Mouse (Mus musculus) midbrain, postnatal 0 days (tissue): ENCODE results near the gene Atg16l2. TPM values are rescaled to one million over a fixed set of nuclear protein-coding genes. Genes with fewer than 3 reads are reported as not detected.

Experiments used
- ATAC-seq: fragments of 200-750 bp; cut with Nextera tagmentation; 2 replicates; pipeline ENCODE4 v1.8.0; 2017; ENCODE audit warnings: moderate number of reproducible peaks, mild to moderate bottlenecking, moderate TSS enrichment, moderate library complexity; ENCODE audit not compliant: low FRiP score
- DNase-seq: peaks from one replicate; pipeline ENCODE4 v3.0.0-alpha.2; 2015; ENCODE audit warnings: low spot score
- H3K27ac ChIP-seq: fragments of 300-500 bp; sonication (generic); 2 replicates; pipeline ENCODE4 v1.5.1; 2014; ENCODE audit warnings: low read depth, mild to moderate bottlenecking, low read length, mixed read lengths
- H3K27me3 ChIP-seq: fragments of 300-500 bp; sonication (generic); 2 replicates; pipeline ENCODE4 v1.6.1; 2014; ENCODE audit warnings: low read length, control low read depth, mixed read lengths; ENCODE audit not compliant: insufficient read depth
- H3K36me3 ChIP-seq: fragments of 300-500 bp; sonication (generic); 2 replicates; pipeline ENCODE4 v1.6.1; 2014; ENCODE audit warnings: low read length, control low read depth, mixed read lengths; ENCODE audit not compliant: insufficient read depth
- H3K4me1 ChIP-seq: fragments of 300-500 bp; sonication (generic); 2 replicates; pipeline ENCODE4 v1.6.1; 2014; ENCODE audit warnings: mild to moderate bottlenecking, control low read depth, antibody characterized with exemption, low read length, mixed read lengths; ENCODE audit not compliant: insufficient read depth
- H3K4me2 ChIP-seq: fragments of 300-500 bp; sonication (generic); 2 replicates; pipeline ENCODE4 v1.6.1; 2014; ENCODE audit warnings: low read depth, mild to moderate bottlenecking, low read length, mixed read lengths; ENCODE audit not compliant: poor library complexity, severe bottlenecking
- H3K4me3 ChIP-seq: fragments of 300-500 bp; sonication (generic); 2 replicates; pipeline ENCODE4 v1.5.1; 2014; ENCODE audit warnings: low read depth, mild to moderate bottlenecking, low read length, moderate library complexity
- H3K9ac ChIP-seq: fragments of 300-500 bp; sonication (generic); replicated peaks from 2 replicates; pipeline ENCODE4 v1.6.1; 2014; ENCODE audit warnings: mild to moderate bottlenecking, low read length, moderate library complexity, mixed read lengths; ENCODE audit not compliant: poor library complexity, severe bottlenecking
- H3K9me3 ChIP-seq: fragments of 300-500 bp; sonication (generic); 2 replicates; pipeline ENCODE4 v1.6.1; 2016; ENCODE audit warnings: low read length, control low read depth
- CTCF ChIP-seq: IDR thresholded peaks from 2 replicates; pipeline ENCODE4 v1.5.1; 2016; ENCODE audit warnings: antibody characterized with exemption, mild to moderate bottlenecking
- WGBS: fragments of 180-500 bp; shearing (Covaris S2); extraction: QIAGEN DNeasy Blood & Tissue Kit; methylation state at CpG from one replicate; pipeline ENCODE4 v1.1.7; 2014; 5-methylcytosine and 5-hydroxymethylcytosine counted together
- polyA plus RNA-seq: library from polyadenylated mRNA; unstranded; fragments of >200 nt; fragmentation: Nextera tagmentation; extraction: Ambion mirVana; gene quantifications from 2 replicates; pipeline ENCODE4 v1.2.1, GENCODE M21; 2015
- total RNA-seq: library from RNA; depleted of rRNA; stranded (reverse); fragments of >200 nt; gene quantifications from 2 replicates; pipeline ENCODE4 v1.2.3, GENCODE M21; 2014; rRNA removed

Gene Atg16l2
- total and polyA plus RNA-seq, 2 experiments from 2014 or later, result 17.0 to 22.4 TPM

- no peak overlapping the region for H3K4me2 ChIP-seq
- peak; percentile 50 for DNase-seq
Measured at GRCm38 (mm10) chr7:101231458-101231857, 70.6 kb downstream of the Atg16l2 start.

GRCm38 (mm10) chr7:101229336-101229735 is 72.7 kb downstream of the Atg16l2 start:
- Histone ChIP-seq H3K27me3 (no peaks in the 10 kb centered on the region), H3K9ac (no peak overlapping the region), H3K4me2 (no peak overlapping the region), H3K27ac (no peak overlapping the region), H3K4me3 (no peak overlapping the region), H3K36me3 (no peaks in the 10 kb centered on the region), H3K4me1 (no peaks in the 10 kb centered on the region), H3K9me3 (no peaks in the 10 kb centered on the region)
- no peak for TF ChIP-seq CTCF
- ATAC-seq (no peak), DNase-seq (no peak)
- 86% methylated on average over 1 of the region's 1 CpGs for WGBS

More at GRCm38 (mm10) chr7:101231458-101231857, 70.6 kb downstream of the Atg16l2 start:
- Histone ChIP-seq H3K9me3 (no peaks in the 10 kb centered on the region), H3K9ac (no peak overlapping the region), H3K4me3 (no peak overlapping the region), H3K36me3 (no peaks in the 10 kb centered on the region), H3K27me3 (no peaks in the 10 kb centered on the region), H3K27ac (no peak overlapping the region), H3K4me1 (no peaks in the 10 kb centered on the region)
- no peak for ATAC-seq
- peak; percentile 72 for TF ChIP-seq CTCF
- WGBS, result 32% methylated on average over 2 of the region's 2 CpGs

GRCm38 (mm10) chr7:101223501-101223900 is 78.5 kb downstream of the Atg16l2 start:
- no peak overlapping the region for H3K27ac ChIP-seq
- no peak for ATAC-seq
- H3K9ac ChIP-seq, result no peak overlapping the region
- TF ChIP-seq CTCF, result no peak
- no peaks in the 10 kb centered on the region for H3K36me3 ChIP-seq
- DNase-seq, result no peak
- no peak overlapping the region for H3K4me3 ChIP-seq
- no peak overlapping the region for H3K4me2 ChIP-seq
- H3K27me3 ChIP-seq, result no peaks in the 10 kb centered on the region
- no peaks in the 10 kb centered on the region for H3K9me3 ChIP-seq
- no peaks in the 10 kb centered on the region for H3K4me1 ChIP-seq
- WGBS, result 96% methylated on average over 2 of the region's 2 CpGs

- Histone ChIP-seq H3K4me1 (no peaks in the 10 kb centered on the region), H3K9me3 (no peaks in the 10 kb centered on the region), H3K27ac (no peak overlapping the region), H3K9ac (no peak overlapping the region), H3K4me2 (no peak overlapping the region), H3K4me3 (no peak overlapping the region), H3K36me3 (no peaks in the 10 kb centered on the region), H3K27me3 (no peaks in the 10 kb centered on the region)
- no peak for TF ChIP-seq CTCF
- ATAC-seq (no peak), DNase-seq (no peak)
- 80% methylated on average over 2 of the region's 2 CpGs for WGBS
Measured at GRCm38 (mm10) chr7:101216724-101217123, 85.3 kb downstream of the Atg16l2 start.

GRCm38 (mm10) chr7:101213515-101214263 is 88.4 kb downstream of the Atg16l2 start:
- no peaks in the 10 kb centered on the region for H3K4me1 ChIP-seq
- no peaks in the 10 kb centered on the region for H3K36me3 ChIP-seq
- H3K27me3 ChIP-seq, result no peaks in the 10 kb centered on the region
- ATAC-seq (no peak), DNase-seq (no peak)
- 89% methylated on average over 3 of the region's 3 CpGs for WGBS
- no peak overlapping the region for H3K9ac ChIP-seq
- H3K9me3 ChIP-seq, result no peaks in the 10 kb centered on the region
- H3K4me2 ChIP-seq, result no peak overlapping the region
- no peak for TF ChIP-seq CTCF
- H3K4me3 ChIP-seq, result no peak overlapping the region
- no peak overlapping the region for H3K27ac ChIP-seq

Other genes with a start within 250 kb of the Atg16l2 start
- 55.7 and 67.7 TPM in 2 replicates for gene Fchsd2, start 209.4 kb downstream of the Atg16l2 start, total RNA-seq
- 34.3 and 39.2 TPM in 2 replicates for gene Fchsd2, start 209.4 kb downstream of the Atg16l2 start, polyA plus RNA-seq
- gene Stard10, start 14.8 kb upstream of the Atg16l2 start, total RNA-seq, result 21.5 and 47.7 TPM in 2 replicates
- gene Stard10, start 14.8 kb upstream of the Atg16l2 start, polyA plus RNA-seq, result 11.0 and 12.1 TPM in 2 replicates
- 12.3 and 30.0 TPM in 2 replicates for gene Arap1, start 45.8 kb upstream of the Atg16l2 start, total RNA-seq
- gene Arap1, start 45.8 kb upstream of the Atg16l2 start, polyA plus RNA-seq, result 6.9 and 8.9 TPM in 2 replicates
- not detected in 2 replicates for gene Gm45837, start 108.6 kb upstream of the Atg16l2 start, total RNA-seq
- 0.71 TPM in 1 of 2 replicates, not detected in the other for gene Gm45837, start 108.6 kb upstream of the Atg16l2 start, polyA plus RNA-seq
- 49.6 and 53.9 TPM in 2 replicates for gene Pde2a, start 119.4 kb upstream of the Atg16l2 start, total RNA-seq
- gene Pde2a, start 119.4 kb upstream of the Atg16l2 start, polyA plus RNA-seq, result 31.4 and 33.8 TPM in 2 replicates